Mouse (Mus musculus) kidney, embryonic 14.5 days (tissue): ENCODE data around the gene Ccdc85c. TPM values are rescaled to one million over a fixed set of nuclear protein-coding genes. Genes with fewer than 3 reads are reported as not detected.

Experiments
- polyA plus RNA-seq: library from polyadenylated mRNA; unstranded; fragments of >200 nt; fragmentation: Nextera tagmentation; extraction: Ambion mirVana; gene quantifications from 2 replicates; pipeline ENCODE4 v1.2.1, GENCODE M21; 2014

The Ccdc85c gene
- polyA plus RNA-seq, 1 experiment from 2014 or later, result 9.9 TPM

Other genes with a start within 250 kb of the Ccdc85c start
- gene Setd3, start 96.1 kb downstream of the Ccdc85c start, polyA plus RNA-seq, result 49.4 and 77.7 TPM in 2 replicates
- gene Ccnk, start 95.8 kb downstream of the Ccdc85c start, polyA plus RNA-seq, result 6.9 and 8.1 TPM in 2 replicates
- gene Hhipl1, start 30.8 kb upstream of the Ccdc85c start, polyA plus RNA-seq, result 0.27 and 0.61 TPM in 2 replicates
- gene Cyp46a1, start 59.0 kb upstream of the Ccdc85c start, polyA plus RNA-seq, result 4.7 and 5.8 TPM in 2 replicates
- 31.3 and 56.5 TPM in 2 replicates for gene Eml1, start 95.5 kb upstream of the Ccdc85c start, polyA plus RNA-seq